Mouse (Mus musculus): Measurements from ENCODE around the gene Cbfa2t3.

The Cbfa2t3 gene

DNA sequence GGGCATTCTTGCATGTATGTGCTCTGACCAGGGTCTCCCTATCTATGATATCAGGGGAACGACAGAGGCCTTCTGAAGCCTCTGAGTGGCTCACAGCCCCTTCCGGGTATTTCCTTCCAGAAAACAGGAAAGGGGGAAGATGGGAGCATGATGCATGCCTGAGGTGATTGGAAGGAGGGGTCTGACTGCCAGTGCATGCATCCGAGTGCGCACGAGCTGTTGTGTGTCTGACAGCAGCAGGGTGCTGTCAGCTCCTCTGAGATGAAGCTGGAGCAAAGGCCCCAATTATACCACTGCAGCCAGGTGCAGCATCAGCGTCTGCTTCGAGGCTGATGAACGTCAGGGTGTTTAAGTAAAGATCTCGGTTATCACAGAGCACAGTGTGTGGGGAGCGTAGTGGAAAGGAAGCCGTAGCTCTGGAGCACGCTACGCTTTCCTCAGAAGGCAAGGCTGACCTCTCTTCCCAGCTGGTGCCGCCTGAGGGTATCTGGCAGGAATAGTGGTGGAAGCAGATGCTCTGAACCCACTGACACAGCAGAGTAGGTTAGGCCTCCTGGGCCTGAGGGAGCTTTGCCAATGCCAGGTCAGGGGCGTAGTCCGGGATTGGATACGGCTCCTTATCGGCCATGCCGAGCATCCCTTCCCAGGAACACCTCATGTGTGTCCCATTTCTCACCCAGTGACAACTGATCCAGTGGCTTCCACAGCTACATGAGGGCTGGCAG, 105.0 kb downstream of the Cbfa2t3 start:
- peak; percentile 50 to 53 for DNase-seq

DNA sequence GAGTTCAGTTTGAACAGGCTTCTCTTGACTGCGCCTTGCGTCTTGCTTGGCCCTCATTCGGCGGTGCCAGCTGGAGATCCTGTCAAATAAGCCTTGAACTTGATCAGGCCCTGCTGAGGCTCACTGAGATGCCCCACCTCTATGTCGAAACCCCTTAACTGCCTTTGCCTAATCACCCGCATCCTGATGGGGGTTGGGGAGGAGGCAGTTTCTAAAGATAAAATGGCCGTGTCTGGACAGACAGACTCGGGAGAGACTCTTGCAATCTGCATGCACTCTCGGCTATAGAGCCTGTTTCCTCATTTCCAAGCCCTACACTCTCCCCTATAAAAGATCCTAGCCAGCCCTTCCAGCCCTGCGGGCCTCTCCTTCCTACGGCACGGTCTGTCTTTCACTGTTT, 105.7 kb downstream of the Cbfa2t3 start:
- DNase-seq = no peak

DNA sequence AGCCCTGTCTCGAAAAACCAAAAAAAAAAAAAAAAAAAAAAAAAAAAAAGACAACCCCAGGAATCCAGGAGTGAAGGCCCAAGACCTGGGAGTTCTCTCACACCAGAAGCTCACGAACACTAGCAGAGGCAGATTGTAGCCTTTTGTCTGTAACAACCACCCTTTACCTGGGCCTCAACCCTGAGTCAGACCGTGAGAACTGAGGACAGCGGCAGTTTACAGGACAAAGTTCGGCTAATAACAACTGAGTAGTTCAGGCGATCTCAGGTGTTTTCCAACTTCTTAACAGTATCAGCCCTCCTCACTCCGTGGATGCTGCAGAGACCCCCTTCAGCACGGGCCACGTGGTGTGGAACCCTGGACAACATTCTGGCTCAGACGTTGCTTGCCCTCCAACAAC, 112.2 kb downstream of the Cbfa2t3 start:
- DNase-seq = no peak

DNA sequence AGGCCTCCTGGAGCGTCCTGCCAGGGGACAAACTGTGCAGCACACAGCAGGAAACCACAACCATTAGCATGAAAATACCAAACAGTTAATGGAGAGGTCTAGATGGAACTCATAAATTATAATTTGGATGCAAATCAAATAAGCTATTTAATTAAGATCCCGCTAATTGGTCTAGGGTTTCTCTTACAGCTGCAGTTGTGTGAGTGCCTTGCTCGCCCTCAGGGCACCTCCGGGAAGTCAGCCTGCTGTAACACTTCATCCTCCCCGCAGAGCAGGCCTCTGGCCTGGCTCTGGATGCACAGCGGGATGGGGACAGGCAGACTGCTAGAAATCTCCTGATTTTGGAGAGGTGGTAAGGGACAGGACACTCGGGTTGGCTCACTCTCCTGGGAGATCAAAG, 112.7 kb downstream of the Cbfa2t3 start:
- no peak for DNase-seq

DNA sequence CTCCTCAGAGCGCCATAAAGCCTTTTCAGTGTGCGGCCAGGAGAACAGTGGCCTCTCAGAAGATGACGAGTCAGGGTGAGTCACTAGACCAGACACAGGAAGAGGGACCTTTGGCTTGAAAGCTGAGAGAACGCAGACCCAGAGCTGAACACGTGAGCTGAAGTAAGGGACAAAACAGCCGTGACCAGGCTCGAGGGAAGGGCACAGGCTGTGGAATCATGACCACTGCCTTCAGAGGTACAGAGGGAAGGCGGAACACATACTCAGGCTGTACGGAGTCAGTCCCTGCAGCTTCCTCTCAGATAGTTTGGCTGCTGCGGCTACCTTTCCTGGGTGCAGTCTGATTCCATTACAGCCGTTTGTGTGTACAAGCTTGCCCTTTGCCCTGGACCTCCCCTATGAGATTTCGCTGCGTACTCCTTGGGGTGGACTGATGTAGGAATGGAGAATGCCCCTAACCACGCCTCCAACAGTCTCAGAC, 113.5 kb downstream of the Cbfa2t3 start:
- no peak for DNase-seq

DNA sequence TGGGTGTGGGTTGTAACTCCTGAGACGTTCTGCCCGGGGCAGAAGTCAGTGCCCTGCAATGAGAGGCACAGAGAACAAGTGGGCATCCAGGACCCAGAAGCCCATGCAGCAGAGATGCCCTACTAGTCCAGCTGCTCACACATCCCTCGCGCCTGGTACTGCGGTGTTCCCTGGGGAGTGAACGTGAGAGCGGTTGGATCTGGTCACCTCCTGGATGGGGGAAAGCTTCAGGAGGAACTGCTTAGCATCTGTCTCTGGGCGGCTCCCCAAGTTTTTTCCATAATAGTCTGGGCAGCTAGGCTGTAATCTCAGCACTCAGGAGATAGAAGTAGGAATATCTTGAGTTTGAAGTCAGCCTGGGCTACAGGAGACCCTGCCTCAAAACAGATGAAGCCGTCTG, 113.9 kb downstream of the Cbfa2t3 start:
- DNase-seq = no peak

DNA sequence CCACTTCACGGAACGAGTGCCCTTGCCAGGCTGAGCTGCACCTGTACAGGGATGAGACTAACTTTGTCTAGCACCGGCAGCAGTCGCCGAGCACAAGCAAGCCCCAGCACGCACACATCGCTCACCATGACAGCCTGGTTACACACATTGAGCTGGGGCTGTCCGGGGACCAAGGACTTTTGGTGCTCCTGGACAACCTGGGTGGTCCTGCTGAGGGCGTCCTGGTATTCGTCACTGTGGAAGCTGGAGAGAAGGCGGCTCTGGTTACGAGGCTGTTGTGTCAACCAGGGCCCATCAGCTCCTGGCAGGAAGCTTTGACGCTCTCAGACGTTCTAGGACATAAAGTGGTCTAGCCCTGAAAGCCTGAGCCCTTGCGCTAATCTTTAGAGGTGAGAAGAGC, 118.0 kb downstream of the Cbfa2t3 start:
- DNase-seq = no peak

DNA sequence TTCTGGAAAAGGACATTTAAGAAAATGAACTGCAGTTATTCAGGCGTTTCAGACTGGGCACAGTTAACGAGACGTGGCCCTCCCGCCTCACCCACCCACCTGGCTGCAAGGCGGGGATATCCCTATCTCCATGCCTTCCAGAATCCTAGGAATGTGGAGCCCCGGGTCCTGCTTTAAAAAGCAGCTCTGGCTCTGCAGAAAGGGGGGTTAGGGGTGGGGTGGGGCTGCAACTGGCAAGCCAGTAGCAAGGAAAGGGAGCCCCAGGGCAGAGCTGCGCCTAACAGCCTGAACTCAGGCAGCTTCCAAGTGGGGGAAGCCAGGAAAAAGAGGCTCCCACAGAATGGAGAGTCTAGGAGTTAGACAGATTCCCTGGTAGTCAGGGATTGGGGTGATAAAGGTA, 119.7 kb downstream of the Cbfa2t3 start:
- no peak for DNase-seq

DNA sequence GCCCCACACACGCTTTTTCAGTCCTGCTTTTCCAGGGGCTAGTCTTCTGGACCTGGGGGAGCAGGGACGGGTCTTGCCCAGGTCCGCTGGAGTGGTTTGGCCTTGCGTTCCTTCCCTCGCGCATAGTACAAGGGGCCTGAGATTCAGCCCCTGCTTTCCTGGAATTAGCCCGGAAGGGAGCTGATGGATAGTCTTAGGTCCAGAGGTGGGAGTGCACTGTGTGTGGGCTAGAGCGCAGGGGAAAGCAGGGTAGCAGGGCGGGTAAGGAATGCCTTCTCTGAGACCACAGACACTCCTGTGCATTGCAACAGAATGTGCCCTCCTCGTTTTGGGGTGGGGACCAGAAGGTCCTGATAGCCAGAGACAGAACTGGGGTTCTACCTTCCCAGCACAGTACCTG, 121.8 kb downstream of the Cbfa2t3 start:
- DNase-seq = no peak

DNA sequence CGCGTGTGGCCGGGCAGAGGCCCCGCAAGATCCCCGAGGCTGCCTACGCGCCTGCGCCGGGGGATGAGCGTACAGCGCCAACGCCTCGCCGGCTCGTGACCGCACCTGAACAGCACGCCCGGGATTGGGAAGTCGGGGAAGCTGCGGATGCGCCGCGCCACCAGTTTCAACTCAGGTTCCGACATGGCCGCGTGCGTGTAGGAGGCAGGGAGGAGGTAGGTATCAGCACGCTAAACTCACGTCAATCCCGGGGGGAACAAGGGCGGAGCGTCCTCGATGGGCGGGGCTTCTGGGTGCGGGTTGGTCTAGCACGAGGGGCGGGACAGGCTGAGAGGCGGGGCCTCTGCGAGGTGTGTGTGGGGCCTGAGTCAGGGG, 122.3 kb downstream of the Cbfa2t3 start, which contains the start of gene Aprt:
TSS of gene Aprt (minus strand) at position 262 of the 375 bp plus-strand sequence.
- DNase-seq = peak; percentile 96 to 99

DNA sequence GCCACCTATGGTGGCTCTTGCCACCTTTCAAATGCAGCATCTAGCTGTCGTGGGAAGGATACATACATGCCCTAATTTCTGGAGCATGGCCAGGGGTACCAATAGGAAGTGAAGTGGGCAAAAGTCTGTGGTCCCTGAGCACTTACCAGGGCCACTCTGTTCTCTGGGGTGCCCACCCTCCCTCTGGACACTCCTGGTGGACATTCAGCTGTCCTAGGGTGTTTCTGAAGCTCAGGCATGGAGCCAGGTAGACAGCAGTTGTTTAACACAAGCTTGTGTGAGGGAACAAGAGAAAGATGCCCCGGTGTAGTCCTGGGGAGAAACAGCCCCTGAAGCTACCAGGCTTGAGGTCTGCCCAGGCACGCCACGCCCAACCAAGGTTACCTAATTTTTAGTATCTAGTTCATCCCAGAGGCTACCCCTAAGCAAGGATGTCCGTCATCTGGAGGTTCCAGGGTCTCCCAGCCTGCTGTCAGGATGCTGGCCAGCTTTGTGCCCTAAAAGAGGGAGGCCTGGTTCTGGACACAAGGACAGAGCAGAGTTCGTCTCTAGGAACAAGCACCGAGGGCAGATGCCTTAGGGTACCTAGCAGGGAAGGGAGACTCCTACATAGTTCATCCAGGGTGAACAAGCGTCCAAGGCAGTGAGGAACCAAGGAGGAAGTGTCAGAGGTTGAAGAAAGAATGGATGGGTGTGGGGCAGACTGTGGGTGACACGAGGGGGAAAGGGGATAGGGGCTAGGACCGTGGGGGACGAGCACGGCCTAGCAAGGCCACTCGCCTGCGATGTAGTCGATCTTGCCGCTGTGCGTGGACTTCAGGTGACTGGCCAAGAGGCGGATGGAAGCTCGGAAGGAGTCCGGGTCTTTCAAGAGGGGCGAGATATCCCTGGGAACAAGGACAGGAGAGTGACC, 122.9 kb downstream of the Cbfa2t3 start:
- peak in 1 of 2 experiments; percentile 42 for DNase-seq

DNA sequence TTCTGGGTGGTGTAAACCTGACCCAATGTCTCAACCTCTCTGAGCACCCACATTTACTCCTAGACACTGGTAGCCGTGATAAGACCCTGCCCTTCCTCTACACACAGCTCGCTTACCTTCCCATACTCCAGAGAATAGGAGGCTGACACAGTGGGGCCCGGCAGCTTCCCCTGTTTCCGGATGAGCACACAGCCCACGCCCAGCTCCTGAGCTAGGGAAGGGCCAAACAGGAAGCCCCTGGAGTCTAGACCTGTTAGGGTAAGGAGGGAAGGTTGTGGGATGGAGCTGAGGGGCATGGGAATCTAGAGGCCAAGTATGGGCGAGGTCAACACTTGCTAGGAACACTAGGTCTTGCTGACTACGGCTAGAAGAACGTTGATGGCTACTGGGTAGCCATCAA, 123.6 kb downstream of the Cbfa2t3 start:
- DNase-seq = no peak
